Mouse (Mus musculus) kidney, postnatal 0 days (tissue): ENCODE measurements around the gene Xirp1. TPM values are rescaled to one million over a fixed set of nuclear protein-coding genes. Genes with fewer than 3 reads are reported as not detected.
A peak's percentile ranks its signal among the peaks of the same experiment; 100 is the strongest.

Experiments used
- ATAC-seq: fragments of 200-750 bp; cut with Nextera tagmentation; replicated peaks from 2 replicates; pipeline ENCODE4 v1.8.0; 2017; ENCODE audit warnings: low read depth, moderate number of reproducible peaks, moderate TSS enrichment, moderate library complexity; ENCODE audit not compliant: low FRiP score
- DNase-seq: peaks from one replicate; pipeline ENCODE4 v3.0.0-alpha.2; 2016; ENCODE audit warnings: low spot score
- H3K27ac ChIP-seq: fragments of 300-500 bp; sonication (generic); 2 replicates; pipeline ENCODE4 v1.5.1; 2014; ENCODE audit warnings: mild to moderate bottlenecking
- H3K27me3 ChIP-seq: fragments of 300-500 bp; sonication (generic); 2 replicates; pipeline ENCODE4 v1.6.1; 2014; ENCODE audit warnings: low read length, mixed read lengths; ENCODE audit not compliant: insufficient read depth
- H3K36me3 ChIP-seq: fragments of 300-500 bp; sonication (generic); 2 replicates; pipeline ENCODE4 v1.6.1; 2014; ENCODE audit warnings: low read length, mixed read lengths; ENCODE audit not compliant: insufficient read depth
- H3K4me1 ChIP-seq: fragments of 300-500 bp; sonication (generic); replicated peaks from 2 replicates; pipeline ENCODE4 v1.6.1; 2014; ENCODE audit warnings: antibody characterized with exemption, low read length, mixed read lengths; ENCODE audit not compliant: insufficient read depth
- H3K4me2 ChIP-seq: fragments of 300-500 bp; sonication (generic); 2 replicates; pipeline ENCODE4 v1.6.1; 2014; ENCODE audit warnings: mild to moderate bottlenecking, low read length, moderate library complexity, mixed read lengths
- H3K4me3 ChIP-seq: fragments of 300-500 bp; sonication (generic); replicated peaks from 2 replicates; pipeline ENCODE4 v1.5.1; 2014; ENCODE audit warnings: low read depth, low read length
- H3K9ac ChIP-seq: fragments of 300-500 bp; sonication (generic); 2 replicates; pipeline ENCODE4 v1.6.1; 2014; ENCODE audit warnings: low read depth, low read length
- H3K9me3 ChIP-seq: fragments of 300-500 bp; sonication (generic); replicated peaks from 2 replicates; pipeline ENCODE4 v1.6.1; 2016; ENCODE audit warnings: low read length, inconsistent platforms, mixed read lengths
- CTCF ChIP-seq: IDR thresholded peaks from 2 replicates; pipeline ENCODE4 v1.5.1; 2016; ENCODE audit warnings: antibody characterized with exemption, low read depth, mild to moderate bottlenecking, moderate library complexity
- WGBS: fragments of 180-500 bp; shearing (Covaris S2); extraction: QIAGEN DNeasy Blood & Tissue Kit; methylation state at CpG from one replicate; pipeline ENCODE4 v1.1.7; 2014; 5-methylcytosine and 5-hydroxymethylcytosine counted together
- polyA plus RNA-seq: library from polyadenylated mRNA; unstranded; fragments of >200 nt; fragmentation: Nextera tagmentation; extraction: Ambion mirVana; gene quantifications from 2 replicates; pipeline ENCODE4 v1.2.1, GENCODE M21; 2015

Gene Xirp1
- polyA plus RNA-seq, 1 experiment from 2014 or later: 0.16 TPM

- Histone ChIP-seq H3K4me1 (no peaks in the 10 kb centered on the region), H3K4me2 (no peak overlapping the region), H3K27me3 (no peaks in the 10 kb centered on the region), H3K27ac (no peak overlapping the region), H3K9ac (no peak overlapping the region), H3K9me3 (no peaks in the 10 kb centered on the region), H3K4me3 (no peak overlapping the region), H3K36me3 (no peaks in the 10 kb centered on the region)
- DNase-seq: no peak
- WGBS: 77% methylated on average over 7 of the region's 7 CpGs
- TF ChIP-seq CTCF: no peak
- no peak for ATAC-seq
These were observed 14.0 kb upstream of the Xirp1 start for GRCm38 (mm10) chr9:120037414-120037813.

DNA sequence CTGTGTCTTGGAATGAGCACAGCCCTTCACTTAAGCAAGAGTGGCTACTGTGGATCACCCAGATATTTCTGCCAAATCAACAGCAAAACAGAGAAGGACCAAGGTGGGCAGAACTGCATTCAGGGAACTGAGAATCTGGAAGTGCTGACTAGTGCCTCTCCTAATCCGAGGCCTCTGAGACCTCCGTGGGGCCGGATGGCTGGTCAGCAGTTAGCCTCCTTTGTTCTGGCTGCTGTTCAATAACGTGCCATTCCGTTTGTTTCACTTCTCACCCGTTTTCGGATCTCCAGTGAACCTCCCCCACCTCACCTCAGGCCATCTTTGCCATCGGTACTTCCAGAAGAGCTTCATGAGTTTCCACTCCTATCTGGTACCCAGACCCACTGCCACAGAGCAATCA is 11.0 kb upstream of the Xirp1 start:
- Histone ChIP-seq H3K27ac (no peak overlapping the region), H3K36me3 (no peaks in the 10 kb centered on the region), H3K27me3 (no peaks in the 10 kb centered on the region), H3K9ac (no peak overlapping the region), H3K9me3 (no peaks in the 10 kb centered on the region), H3K4me2 (no peak overlapping the region), H3K4me3 (no peak overlapping the region), H3K4me1 (no peaks in the 10 kb centered on the region)
- TF ChIP-seq CTCF: no peak
- DNase-seq (no peak), ATAC-seq (no peak)
- 73% methylated on average over 8 of the region's 8 CpGs for WGBS

DNA sequence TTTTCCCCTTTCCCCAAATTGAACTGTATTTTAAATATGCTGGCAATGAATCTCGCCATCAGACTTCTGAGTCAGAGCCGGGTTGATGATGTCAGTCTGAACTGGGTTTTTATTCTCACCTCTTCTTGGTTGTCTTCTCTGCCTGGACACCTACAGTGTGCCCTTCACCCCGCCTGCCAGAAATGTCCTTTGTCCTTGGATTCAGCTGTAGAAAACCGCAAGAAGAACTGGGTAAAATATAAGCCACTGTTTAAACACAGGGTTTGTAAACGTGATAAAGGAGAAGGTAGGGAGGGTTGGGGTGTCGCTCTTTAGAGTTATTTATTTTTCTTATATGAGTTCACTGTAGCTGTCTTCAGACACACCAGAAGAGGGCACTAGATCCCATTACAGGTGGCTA is 9.3 kb upstream of the Xirp1 start:
- H3K9ac ChIP-seq: no peak overlapping the region
- H3K4me1 ChIP-seq: no peaks in the 10 kb centered on the region
- no peaks in the 10 kb centered on the region for H3K27me3 ChIP-seq
- DNase-seq (no peak), ATAC-seq (no peak)
- no peak overlapping the region for H3K4me2 ChIP-seq
- H3K9me3 ChIP-seq: no peaks in the 10 kb centered on the region
- H3K4me3 ChIP-seq: no peak overlapping the region
- WGBS: 89% methylated on average over 6 of the region's 6 CpGs
- no peak for TF ChIP-seq CTCF
- H3K36me3 ChIP-seq: no peaks in the 10 kb centered on the region
- H3K27ac ChIP-seq: no peak overlapping the region

GRCm38 (mm10) chr9:120030421-120030820 is 7.0 kb upstream of the Xirp1 start:
- 87% methylated on average over 10 of the region's 10 CpGs for WGBS

GRCm38 (mm10) chr9:120029880-120030279 is 6.5 kb upstream of the Xirp1 start:
- no peaks in the 10 kb centered on the region for H3K9me3 ChIP-seq
- 90% methylated on average over 6 of the region's 6 CpGs for WGBS
- no peaks in the 10 kb centered on the region for H3K27me3 ChIP-seq
- ATAC-seq (no peak), DNase-seq (no peak)
- H3K9ac ChIP-seq: no peak overlapping the region
- H3K27ac ChIP-seq: no peak overlapping the region
- H3K4me2 ChIP-seq: no peak overlapping the region
- H3K4me3 ChIP-seq: no peak overlapping the region
- TF ChIP-seq CTCF: no peak
- H3K36me3 ChIP-seq: no peaks in the 10 kb centered on the region
- no peaks in the 10 kb centered on the region for H3K4me1 ChIP-seq

More at GRCm38 (mm10) chr9:120030421-120030820, 7.0 kb upstream of the Xirp1 start:
- no peaks in the 10 kb centered on the region for H3K27me3 ChIP-seq
- no peaks in the 10 kb centered on the region for H3K9me3 ChIP-seq
- H3K36me3 ChIP-seq: no peaks in the 10 kb centered on the region
- no peak overlapping the region for H3K4me3 ChIP-seq
- no peak for ATAC-seq
- TF ChIP-seq CTCF: no peak
- no peak overlapping the region for H3K4me2 ChIP-seq
- H3K9ac ChIP-seq: no peak overlapping the region
- no peak overlapping the region for H3K27ac ChIP-seq
- no peak for DNase-seq
- H3K4me1 ChIP-seq: no peaks in the 10 kb centered on the region

DNA sequence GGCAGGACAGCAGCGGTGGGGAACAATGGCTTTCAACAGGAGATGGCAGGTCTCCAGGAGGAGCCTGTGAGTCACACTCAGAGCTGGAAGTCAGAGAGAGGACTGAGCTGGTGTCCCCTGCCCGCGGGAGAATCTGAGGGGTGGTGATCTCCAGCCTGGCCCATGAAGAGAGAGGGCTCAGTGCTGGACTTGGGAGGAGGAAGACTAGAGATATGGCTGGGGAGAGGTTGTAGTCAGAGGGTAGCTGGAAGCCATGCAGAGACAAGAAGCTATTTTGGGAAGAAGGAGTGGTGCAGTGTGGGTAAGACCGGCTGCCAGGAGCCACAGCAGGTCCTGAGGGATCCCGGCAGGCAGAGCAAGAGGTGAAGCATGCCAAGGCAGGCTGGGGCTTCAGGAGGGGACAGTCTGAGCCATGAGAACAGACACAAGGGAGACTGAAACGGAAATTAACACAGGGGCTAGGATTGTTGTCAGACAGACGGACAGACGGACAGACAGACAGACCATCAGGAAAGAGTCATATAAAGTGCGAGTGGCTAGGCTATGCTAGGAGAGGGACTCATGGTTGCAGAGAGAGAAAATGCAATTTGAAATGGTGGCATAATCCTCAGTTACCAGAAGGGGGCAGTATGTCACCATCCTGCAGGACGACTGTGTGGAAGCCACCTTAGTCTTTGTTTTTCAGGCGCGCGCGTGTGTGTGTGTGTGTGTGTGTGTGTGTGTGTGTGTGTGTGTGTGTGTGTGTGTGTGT is 4.2 kb upstream of the Xirp1 start:
- peak; percentile 89 for TF ChIP-seq CTCF
- Histone ChIP-seq H3K27ac (no peak overlapping the region), H3K9ac (no peak overlapping the region), H3K4me1 (no peaks in the 10 kb centered on the region), H3K4me2 (no peak overlapping the region), H3K27me3 (no peaks in the 10 kb centered on the region), H3K4me3 (no peak overlapping the region), H3K9me3 (no peaks in the 10 kb centered on the region), H3K36me3 (no peaks in the 10 kb centered on the region)
- DNase-seq: peak; percentile 77
- 21% methylated on average over 13 of the region's 14 CpGs for WGBS
- ATAC-seq: peak; percentile 53; the same call in 1 of the 2 replicates

DNA sequence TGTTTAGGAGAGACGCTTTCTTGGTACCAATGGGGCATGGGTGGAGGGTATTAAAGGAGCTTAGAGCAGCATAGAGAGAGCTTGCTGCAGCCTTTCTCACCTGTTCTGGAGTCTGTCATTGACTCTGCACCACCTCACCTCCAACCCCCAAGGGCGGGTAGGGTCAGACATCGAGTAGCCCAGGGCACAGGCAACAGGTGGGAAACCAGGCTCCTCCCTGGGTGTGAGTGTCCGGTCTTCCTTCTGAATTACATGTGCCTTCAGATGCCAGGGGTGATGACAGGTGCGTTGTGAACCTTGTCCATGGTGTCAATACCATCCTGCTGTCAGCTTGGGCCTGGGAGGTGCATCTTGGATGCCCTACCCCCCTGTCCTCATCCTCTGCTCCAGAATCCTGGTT is 1.2 kb upstream of the Xirp1 start:
- Histone ChIP-seq H3K36me3 (no peaks in the 10 kb centered on the region), H3K4me3 (no peak overlapping the region), H3K9ac (no peak overlapping the region), H3K9me3 (no peaks in the 10 kb centered on the region), H3K27ac (no peak overlapping the region), H3K4me2 (no peak overlapping the region), H3K4me1 (no peaks in the 10 kb centered on the region), H3K27me3 (no peaks in the 10 kb centered on the region)
- ATAC-seq (no peak), DNase-seq (no peak)
- TF ChIP-seq CTCF: no peak
- WGBS: 82% methylated on average over 5 of the region's 5 CpGs
